Comparison of ENCODE assay signal across 9 mouse cellular contexts in the genomic region with DNA sequence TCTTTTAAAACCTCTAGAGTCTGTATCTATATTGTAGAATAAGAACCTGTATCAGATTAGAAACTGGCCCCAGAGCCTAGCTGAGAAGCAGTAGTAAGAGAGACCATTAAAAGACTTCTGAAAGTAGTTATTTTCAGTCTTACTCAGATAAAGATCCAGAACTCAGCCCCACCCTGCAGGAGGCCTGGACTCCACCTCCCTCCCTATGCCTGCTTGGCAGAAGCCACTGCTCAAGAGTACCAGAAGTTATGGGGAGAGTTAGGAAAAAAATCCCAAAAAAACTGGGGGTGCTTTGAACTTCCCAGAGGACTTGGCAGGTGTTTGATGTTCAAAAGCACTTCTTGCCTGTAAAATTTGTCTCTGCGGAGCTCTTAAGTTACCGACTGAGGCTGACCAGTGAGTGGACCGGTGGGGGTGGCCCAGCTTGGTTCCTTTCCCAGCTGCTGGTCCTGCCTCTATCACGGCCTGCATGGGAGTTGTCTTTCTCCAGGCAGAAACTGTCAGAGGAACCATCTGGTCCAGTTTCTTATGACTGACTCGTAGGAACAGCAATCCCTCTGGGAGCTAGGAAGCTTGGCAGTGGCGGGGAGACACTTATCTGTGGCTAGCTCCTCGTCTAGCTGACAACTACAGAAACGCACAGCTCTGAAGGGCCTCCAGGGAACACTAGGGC.
A peak's percentile ranks its signal among the peaks of the same experiment; 100 is the strongest.
DNase-seq lines count a peak whose midpoint lies in the region; ATAC-seq and TF ChIP-seq lines count a peak whose summit lies in the region.
"Had no signal": no experiment of that assay in that cellular context is flagged by ENCODE, and none has a peak within 500 bp of the region (broad histone marks: within the 10 kb centered on the region; RNA-seq: fewer than 3 reads in every experiment).

No protein-coding gene starts in this region.

- TF ChIP-seq CTCF in lung, postnatal 0 days (IDR thresholded peaks at IDR 0.05): no peak
- no peak for TF ChIP-seq CTCF in intestine, postnatal 0 days (IDR thresholded peaks at IDR 0.05; ENCODE audit: low read depth)

- no peaks in the 10 kb centered on the region for H3K27me3 ChIP-seq in heart, embryonic 13.5 days (replicated peaks)
- H3K27me3 ChIP-seq in lung, postnatal 0 days (replicated peaks; ENCODE audit: insufficient read depth, low read length): no peaks in the 10 kb centered on the region
- H3K27me3 ChIP-seq in intestine, postnatal 0 days (replicated peaks; ENCODE audit: control insufficient read depth, insufficient read depth, low read length): no peaks in the 10 kb centered on the region
- H3K27me3 ChIP-seq: liver, embryonic 13.5 days had no signal

- TF ChIP-seq EP300 in lung, postnatal 0 days (IDR thresholded peaks at IDR 0.05): no peak

- DNase-seq in kidney, postnatal 4 days: peak; percentile 39 to 53
- no peak for DNase-seq in kidney, adult 8-10 months
- peak; percentile 79 for DNase-seq in brain, adult 2 months (ENCODE audit: low read depth, low spot score)
- DNase-seq in lung, postnatal 0 days (ENCODE audit: low spot score): peak; percentile 26
- DNase-seq: liver, embryonic 13.5 days had no signal

- H3K9me3 ChIP-seq in heart, embryonic 13.5 days: no peaks in the 10 kb centered on the region
- no peaks in the 10 kb centered on the region for H3K9me3 ChIP-seq in lung, postnatal 0 days (ENCODE audit: low read length)
- no peaks in the 10 kb centered on the region for H3K9me3 ChIP-seq in intestine, postnatal 0 days (ENCODE audit: control insufficient read depth)
- H3K9me3 ChIP-seq: liver, embryonic 13.5 days had no signal

- H3K4me1 ChIP-seq in heart, embryonic 13.5 days: peaks cover 46% of the 10 kb centered on the region
- no peaks in the 10 kb centered on the region for H3K4me1 ChIP-seq in lung, postnatal 0 days (ENCODE audit: insufficient read depth, low read depth, low read length)
- H3K4me1 ChIP-seq in intestine, postnatal 0 days (replicated peaks; ENCODE audit: control insufficient read depth, insufficient read depth, low read length): no peaks in the 10 kb centered on the region

- H3K36me3 ChIP-seq in heart, embryonic 13.5 days: no peaks in the 10 kb centered on the region
- no peaks in the 10 kb centered on the region for H3K36me3 ChIP-seq in lung, postnatal 0 days (ENCODE audit: insufficient read depth, low read length)
- H3K36me3 ChIP-seq in intestine, postnatal 0 days (ENCODE audit: control insufficient read depth, insufficient read depth): no peaks in the 10 kb centered on the region
- H3K36me3 ChIP-seq: liver, embryonic 13.5 days had no signal

- H3K4me2 ChIP-seq in heart, embryonic 13.5 days: no peak overlapping the region
- H3K4me2 ChIP-seq in lung, postnatal 0 days (replicated peaks; ENCODE audit: low read depth, low read length): no peak overlapping the region
- no peak overlapping the region for H3K4me2 ChIP-seq in intestine, postnatal 0 days (replicated peaks; ENCODE audit: low read depth)
- H3K4me2 ChIP-seq: liver, embryonic 13.5 days had no signal

- no peak for ATAC-seq in heart, embryonic 13.5 days (ENCODE audit: extremely low read depth, insufficient number of reproducible peaks, low FRiP score, low TSS enrichment)
- ATAC-seq in lung, postnatal 0 days: peak; percentile 34; the same call in 1 of the 2 replicates
- no peak for ATAC-seq in granulocyte monocyte progenitor cell, adult 5-6 weeks (replicated peaks; ENCODE audit: poor library complexity, severe bottlenecking)
- ATAC-seq in CD4-positive, CD25-positive, alpha-beta regulatory T cell, adult 4 months: no peak
- no peak for ATAC-seq in intestine, postnatal 0 days

- H3K9ac ChIP-seq in heart, embryonic 13.5 days: no peak overlapping the region
- no peak overlapping the region for H3K9ac ChIP-seq in lung, postnatal 0 days (replicated peaks; ENCODE audit: low read depth)
- H3K9ac ChIP-seq in intestine, postnatal 0 days (ENCODE audit: low read depth, low read length): no peak overlapping the region
- H3K9ac ChIP-seq: liver, embryonic 13.5 days had no signal

- peak overlapping the region; percentile 33 for H3K27ac ChIP-seq in heart, embryonic 13.5 days (replicated peaks)
- no peak overlapping the region for H3K27ac ChIP-seq in lung, postnatal 0 days (ENCODE audit: low read length)
- no peak overlapping the region for H3K27ac ChIP-seq in intestine, postnatal 0 days (ENCODE audit: low read depth, low read length)
- H3K27ac ChIP-seq: liver, embryonic 13.5 days had no signal

- WGBS in heart, embryonic 13.5 days: 36% methylated on average over 8 of the region's 8 CpGs
- 35% methylated on average over 8 of the region's 8 CpGs for WGBS in lung, postnatal 0 days
- WGBS in intestine, postnatal 0 days: 66% methylated on average over 8 of the region's 8 CpGs

- H3K4me3 ChIP-seq in heart, embryonic 13.5 days: no peak overlapping the region
- no peak overlapping the region for H3K4me3 ChIP-seq in lung, postnatal 0 days (ENCODE audit: low read depth, low read length)
- H3K4me3 ChIP-seq in intestine, postnatal 0 days (ENCODE audit: low read depth, low read length): no peak overlapping the region
- H3K4me3 ChIP-seq: liver, embryonic 13.5 days had no signal

Comparison
In these comparisons a context has a peak if more than half of its experiments do, and no peak if none do; other contexts are left out.
1. DNase-seq: peak in kidney, postnatal 4 days (2 of 2), brain, adult 2 months (single experiment) and lung, postnatal 0 days (single experiment); none in kidney, adult 8-10 months (0 of 2).